Mouse (Mus musculus): ENCODE data around the gene Cd79b. TPM values are rescaled to one million over a fixed set of nuclear protein-coding genes. Genes with fewer than 3 reads are reported as not detected.

Gene Cd79b
- total and polyA plus RNA-seq, 2 experiments from 2014 or later: 0.63 to 1.7 TPM

DNA sequence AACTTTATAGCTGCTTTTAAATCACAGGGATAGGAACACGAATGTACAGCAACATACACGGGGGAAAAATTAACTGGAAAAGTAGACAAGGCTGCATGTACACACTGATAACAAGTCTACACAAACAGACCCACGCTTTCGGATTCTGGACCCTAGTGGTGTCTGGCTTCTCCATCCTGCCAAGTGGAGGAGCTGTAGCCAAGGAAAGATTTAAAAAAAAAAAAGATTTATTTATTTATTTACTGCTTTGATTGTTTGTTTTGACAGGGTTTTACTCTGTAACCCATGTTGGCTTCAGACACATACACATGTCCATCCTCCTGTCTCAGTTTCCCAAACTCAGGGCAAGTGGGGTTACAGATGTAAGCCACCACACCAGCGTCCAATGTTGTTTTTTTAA, 7.1 kb downstream of the Cd79b start:
- H3K9me3 ChIP-seq (ENCODE audit: low read length): no peaks in the 10 kb centered on the region
- no peaks in the 10 kb centered on the region for H3K27me3 ChIP-seq (ENCODE audit: insufficient read depth, low read length)
- WGBS: 77% methylated on average over 5 of the region's 5 CpGs
- H3K4me3 ChIP-seq (ENCODE audit: low read length): no peak overlapping the region
- no peaks in the 10 kb centered on the region for H3K4me1 ChIP-seq (ENCODE audit: insufficient read depth, low read length)
- no peak for ATAC-seq
- H3K9ac ChIP-seq (replicated peaks; ENCODE audit: low read length): no peak overlapping the region
- TF ChIP-seq CTCF (IDR thresholded peaks at IDR 0.05; ENCODE audit: low read depth): no peak
- H3K36me3 ChIP-seq (ENCODE audit: insufficient read depth, low read length): no peaks in the 10 kb centered on the region
- no peak for DNase-seq (ENCODE audit: low spot score)
- no peak overlapping the region for H3K27ac ChIP-seq
- H3K4me2 ChIP-seq (ENCODE audit: low read depth, low read length): no peak overlapping the region

DNA sequence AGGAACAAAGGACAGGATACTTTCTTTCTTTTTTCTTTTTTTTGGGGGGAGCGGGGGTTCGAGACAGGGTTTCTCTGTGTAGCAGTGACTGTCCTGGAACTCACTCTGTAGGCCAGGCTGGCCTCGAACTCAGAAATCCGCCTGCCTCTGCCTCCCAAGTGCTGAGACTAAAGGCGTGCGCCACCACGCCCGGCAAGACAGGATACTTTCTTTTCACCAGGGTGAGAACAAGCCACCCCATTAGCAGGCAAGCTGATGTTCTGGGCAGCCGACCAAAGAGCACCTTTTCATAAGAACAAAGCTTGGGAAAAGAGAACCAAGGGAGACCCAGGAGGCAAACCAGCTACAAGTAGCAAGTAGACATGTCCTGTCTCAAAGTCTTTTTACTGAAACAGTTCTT, 7.8 kb downstream of the Cd79b start:
- ATAC-seq (no peak), DNase-seq (ENCODE audit: low spot score) (no peak)
- no peak overlapping the region for H3K9ac ChIP-seq (replicated peaks; ENCODE audit: low read length)
- H3K27ac ChIP-seq: no peak overlapping the region
- no peaks in the 10 kb centered on the region for H3K4me1 ChIP-seq (ENCODE audit: insufficient read depth, low read length)
- no peaks in the 10 kb centered on the region for H3K9me3 ChIP-seq (ENCODE audit: low read length)
- no peaks in the 10 kb centered on the region for H3K36me3 ChIP-seq (ENCODE audit: insufficient read depth, low read length)
- TF ChIP-seq CTCF (IDR thresholded peaks at IDR 0.05; ENCODE audit: low read depth): no peak
- H3K4me2 ChIP-seq (ENCODE audit: low read depth, low read length): no peak overlapping the region
- 79% methylated on average over 9 of the region's 9 CpGs for WGBS
- H3K4me3 ChIP-seq (ENCODE audit: low read length): no peak overlapping the region
- H3K27me3 ChIP-seq (ENCODE audit: insufficient read depth, low read length): no peaks in the 10 kb centered on the region

DNA sequence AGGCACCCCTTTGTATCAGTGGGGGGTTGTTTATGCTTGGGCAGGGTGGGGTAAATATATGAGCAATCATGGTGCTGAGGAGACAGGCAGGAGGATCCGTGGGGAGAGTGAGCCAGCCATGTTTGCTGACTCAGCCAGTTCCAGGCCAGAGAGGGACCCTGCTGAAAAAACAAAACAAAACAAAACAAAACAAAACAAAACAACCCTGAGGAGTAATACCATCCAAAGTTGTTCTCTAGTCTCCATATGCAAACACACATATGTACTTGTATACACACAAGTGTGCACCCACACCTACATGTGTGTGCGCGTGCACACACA, 8.5 kb downstream of the Cd79b start:
- Histone ChIP-seq H3K27ac (no peak overlapping the region), H3K9ac (replicated peaks; ENCODE audit: low read length) (no peak overlapping the region), H3K4me3 (ENCODE audit: low read length) (no peak overlapping the region), H3K36me3 (ENCODE audit: insufficient read depth, low read length) (no peaks in the 10 kb centered on the region), H3K9me3 (ENCODE audit: low read length) (no peaks in the 10 kb centered on the region), H3K4me2 (ENCODE audit: low read depth, low read length) (no peak overlapping the region), H3K4me1 (ENCODE audit: insufficient read depth, low read length) (no peaks in the 10 kb centered on the region), H3K27me3 (ENCODE audit: insufficient read depth, low read length) (no peaks in the 10 kb centered on the region)
- ATAC-seq (no peak), DNase-seq (ENCODE audit: low spot score) (no peak)
- 83% methylated on average over 3 of the region's 3 CpGs for WGBS
- no peak for TF ChIP-seq CTCF (IDR thresholded peaks at IDR 0.05; ENCODE audit: low read depth)

DNA sequence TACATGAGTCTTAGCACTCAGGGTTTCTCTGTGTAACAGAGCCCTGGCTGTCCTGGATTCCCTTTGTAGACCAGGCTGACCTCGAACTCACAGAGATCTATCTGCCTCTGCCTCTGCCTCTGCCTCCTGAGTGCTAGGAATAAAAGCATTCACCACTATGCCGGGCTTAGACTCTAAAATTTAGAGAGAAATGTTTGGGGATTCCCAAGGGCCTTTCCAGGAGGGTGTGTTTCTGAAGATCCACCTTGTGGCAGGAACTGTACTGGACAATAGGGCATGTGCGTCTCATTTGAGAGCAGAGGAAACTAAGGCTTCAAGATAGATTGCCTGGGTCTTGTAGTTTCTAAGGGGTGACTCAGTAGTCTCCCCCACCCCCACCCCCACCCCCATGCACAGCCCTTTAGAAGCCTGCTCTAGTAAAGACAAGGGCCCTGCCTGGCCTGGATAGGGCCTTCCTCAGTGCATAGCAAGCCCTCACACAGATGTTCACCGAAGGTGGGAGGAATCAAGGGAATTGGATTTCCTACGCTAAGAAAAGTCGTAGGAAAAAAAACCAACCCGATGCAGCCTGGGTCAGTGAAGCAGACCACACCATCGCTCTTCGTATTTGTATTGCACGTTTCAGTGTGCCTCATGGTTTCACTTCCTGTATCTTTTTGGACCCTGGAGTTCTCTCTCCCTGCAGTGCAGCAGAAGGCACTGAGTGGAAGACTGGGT, 9.1 kb downstream of the Cd79b start:
- Histone ChIP-seq H3K4me3 (ENCODE audit: low read length) (no peak overlapping the region), H3K4me1 (ENCODE audit: insufficient read depth, low read length) (no peaks in the 10 kb centered on the region), H3K36me3 (ENCODE audit: insufficient read depth, low read length) (no peaks in the 10 kb centered on the region), H3K9ac (replicated peaks; ENCODE audit: low read length) (no peak overlapping the region), H3K27ac (no peak overlapping the region), H3K27me3 (ENCODE audit: insufficient read depth, low read length) (no peaks in the 10 kb centered on the region), H3K4me2 (ENCODE audit: low read depth, low read length) (no peak overlapping the region), H3K9me3 (ENCODE audit: low read length) (no peaks in the 10 kb centered on the region)
- DNase-seq (ENCODE audit: low spot score) (no peak), ATAC-seq (no peak)
- TF ChIP-seq CTCF (IDR thresholded peaks at IDR 0.05; ENCODE audit: low read depth): no peak
- WGBS: 77% methylated on average over 10 of the region's 10 CpGs

DNA sequence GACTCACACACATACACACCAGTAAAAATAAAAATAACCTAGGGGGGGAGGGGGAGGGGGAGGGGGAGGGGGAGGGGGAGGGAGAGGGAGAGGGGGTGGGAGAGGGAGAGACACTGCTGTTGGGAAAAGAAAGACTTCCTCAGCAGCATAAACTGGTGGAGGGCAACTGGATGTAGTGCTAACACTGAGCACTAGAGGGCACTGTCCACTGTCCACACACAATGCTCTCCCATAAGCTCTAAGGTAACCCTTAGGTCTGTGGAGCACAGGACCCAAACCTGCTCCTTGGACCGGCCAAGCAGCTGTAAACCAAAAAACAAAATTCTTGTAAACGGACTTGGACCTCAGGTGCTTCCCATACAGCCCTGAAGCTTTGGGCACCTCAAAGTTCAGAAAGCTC, 11.9 kb downstream of the Cd79b start:
- no peak overlapping the region for H3K27ac ChIP-seq
- peak; percentile 82 for TF ChIP-seq CTCF (IDR thresholded peaks at IDR 0.05; ENCODE audit: low read depth)
- no peaks in the 10 kb centered on the region for H3K4me1 ChIP-seq (ENCODE audit: insufficient read depth, low read length)
- no peak overlapping the region for H3K4me2 ChIP-seq (ENCODE audit: low read depth, low read length)
- no peaks in the 10 kb centered on the region for H3K9me3 ChIP-seq (ENCODE audit: low read length)
- ATAC-seq (no peak), DNase-seq (ENCODE audit: low spot score) (peak; percentile 69)
- no peak overlapping the region for H3K9ac ChIP-seq (replicated peaks; ENCODE audit: low read length)
- H3K36me3 ChIP-seq (ENCODE audit: insufficient read depth, low read length): no peaks in the 10 kb centered on the region
- no peak overlapping the region for H3K4me3 ChIP-seq (ENCODE audit: low read length)
- WGBS: 31% methylated on average over 2 of the region's 2 CpGs
- H3K27me3 ChIP-seq (ENCODE audit: insufficient read depth, low read length): no peaks in the 10 kb centered on the region

DNA sequence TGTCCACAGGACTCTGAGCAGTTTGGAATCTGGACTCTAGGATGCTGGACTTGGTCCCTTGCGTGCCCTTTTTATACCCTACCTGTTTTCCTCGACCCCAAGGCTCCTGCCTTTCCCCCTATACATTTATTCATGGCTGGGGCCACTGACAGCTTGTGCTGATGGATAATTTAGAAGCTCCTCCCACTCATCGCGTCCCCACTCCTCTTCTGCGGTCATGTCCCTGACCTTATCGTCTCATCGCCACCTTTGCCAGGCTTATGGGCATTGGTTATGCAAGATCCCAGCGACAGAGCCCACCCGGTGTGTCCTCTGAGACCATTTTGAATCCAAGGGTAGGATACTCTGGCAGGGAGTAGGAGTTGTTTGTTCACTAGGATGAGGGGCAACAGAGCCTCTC, 12.8 kb downstream of the Cd79b start, which contains the start of gene Gh:
Gene Gh (minus strand): TSS at position 101 of the 400 bp plus-strand sequence.
- no peaks in the 10 kb centered on the region for H3K9me3 ChIP-seq (ENCODE audit: low read length)
- H3K4me1 ChIP-seq (ENCODE audit: insufficient read depth, low read length): no peaks in the 10 kb centered on the region
- no peak for ATAC-seq

DNA sequence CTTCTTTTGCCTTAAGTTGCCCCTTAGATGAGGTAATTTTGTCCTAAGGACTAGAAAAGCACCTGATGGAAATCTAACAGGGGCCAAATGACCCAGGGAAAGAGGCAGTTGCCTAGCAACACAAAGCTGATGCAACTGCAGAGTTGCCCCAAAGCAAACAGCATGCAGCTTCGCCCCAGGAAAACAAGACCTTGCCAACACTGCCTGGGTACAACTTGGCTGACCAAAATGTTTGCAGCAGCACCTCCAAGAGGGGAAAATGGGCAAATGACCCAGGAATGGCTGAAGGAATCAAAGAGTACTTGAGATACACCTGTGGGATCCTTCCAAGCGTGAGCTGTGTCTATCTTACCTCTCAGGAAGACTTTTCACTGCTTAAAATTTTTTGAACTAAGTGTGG, 22.7 kb downstream of the Cd79b start:
- H3K27ac ChIP-seq: no peak overlapping the region

More for the DNA sequence above, 12.8 kb downstream of the Cd79b start, which contains the start of gene Gh:
- WGBS: 84% methylated on average over 9 of the region's 9 CpGs
- no peak within 1 kb of the TSS for H3K9ac ChIP-seq (replicated peaks; ENCODE audit: low read length)
- H3K4me3 ChIP-seq (ENCODE audit: low read length): no peak within 1 kb of the TSS
- no peak within 1 kb of the TSS for H3K4me2 ChIP-seq (ENCODE audit: low read depth, low read length)
- TF ChIP-seq CTCF (IDR thresholded peaks at IDR 0.05; ENCODE audit: low read depth): no peak
- H3K36me3 ChIP-seq (ENCODE audit: insufficient read depth, low read length): no peaks in the 10 kb centered on the region
- no peak within 1 kb of the TSS for H3K27ac ChIP-seq
- no peak for DNase-seq (ENCODE audit: low spot score)
- H3K27me3 ChIP-seq (ENCODE audit: insufficient read depth, low read length): no peaks in the 10 kb centered on the region

More for the DNA sequence above, 22.7 kb downstream of the Cd79b start:
- Histone ChIP-seq H3K9me3 (ENCODE audit: low read length) (no peaks in the 10 kb centered on the region), H3K9ac (replicated peaks; ENCODE audit: low read length) (no peak overlapping the region), H3K4me1 (ENCODE audit: insufficient read depth, low read length) (no peaks in the 10 kb centered on the region), H3K27me3 (ENCODE audit: insufficient read depth, low read length) (no peaks in the 10 kb centered on the region), H3K4me3 (ENCODE audit: low read length) (no peak overlapping the region), H3K36me3 (ENCODE audit: insufficient read depth, low read length) (no peaks in the 10 kb centered on the region), H3K4me2 (ENCODE audit: low read depth, low read length) (no peak overlapping the region)
- DNase-seq (ENCODE audit: low spot score) (peak; percentile 9), ATAC-seq (no peak)
- peak; percentile 7; the same call in 1 of the 2 replicates for TF ChIP-seq CTCF (IDR thresholded peaks at IDR 0.05; ENCODE audit: low read depth)
- 76% methylated on average over 2 of the region's 2 CpGs for WGBS
